Mouse (Mus musculus) embryonic facial prominence, embryonic 11.5 days (tissue): Measurements from ENCODE around the gene Olfr524. TPM values are rescaled to one million over a fixed set of nuclear protein-coding genes. Genes with fewer than 3 reads are reported as not detected.

Source experiments
- ATAC-seq: fragments of 200-750 bp; cut with Nextera tagmentation; replicated peaks from 2 replicates; pipeline ENCODE4 v1.8.0; 2017; ENCODE audit warnings: low read depth; ENCODE audit not compliant: insufficient number of reproducible peaks, low FRiP score, low TSS enrichment
- DNase-seq: peaks from one replicate; pipeline ENCODE4 v3.0.0-alpha.2; 2015; ENCODE audit warnings: low spot score
- H3K27ac ChIP-seq: fragments of 300-500 bp; sonication (generic); replicated peaks from 2 replicates; pipeline ENCODE4 v1.5.1; 2014; ENCODE audit warnings: mild to moderate bottlenecking, low read depth, low read length, control low read depth
- H3K27me3 ChIP-seq: fragments of 300-500 bp; sonication (generic); 2 replicates; pipeline ENCODE4 v1.6.1; 2014; ENCODE audit warnings: mild to moderate bottlenecking, low read length, moderate library complexity, mixed read lengths; ENCODE audit not compliant: control insufficient read depth, insufficient read depth
- H3K36me3 ChIP-seq: fragments of 300-500 bp; sonication (generic); replicated peaks from 2 replicates; pipeline ENCODE4 v1.6.1; 2014; ENCODE audit warnings: low read depth, mild to moderate bottlenecking, low read length, moderate library complexity, mixed read lengths; ENCODE audit not compliant: control insufficient read depth, insufficient read depth
- H3K4me1 ChIP-seq: fragments of 300-500 bp; sonication (generic); 2 replicates; pipeline ENCODE4 v1.6.1; 2014; ENCODE audit warnings: low read length, mixed read lengths; ENCODE audit not compliant: control insufficient read depth, insufficient read depth
- H3K4me2 ChIP-seq: fragments of 300-500 bp; sonication (generic); 2 replicates; pipeline ENCODE4 v1.6.1; 2014; ENCODE audit warnings: low read depth, mild to moderate bottlenecking, control low read depth, low read length, moderate library complexity
- H3K4me3 ChIP-seq: fragments of 300-500 bp; sonication (generic); 2 replicates; pipeline ENCODE4 v1.5.1; 2014; ENCODE audit warnings: low read depth, low read length, control low read depth
- H3K9ac ChIP-seq: fragments of 300-500 bp; sonication (generic); replicated peaks from 2 replicates; pipeline ENCODE4 v1.6.1; 2014; ENCODE audit warnings: mild to moderate bottlenecking, control low read depth, low read length
- H3K9me3 ChIP-seq: fragments of 300-500 bp; sonication (generic); replicated peaks from 2 replicates; pipeline ENCODE4 v1.6.1; 2016; ENCODE audit warnings: mild to moderate bottlenecking, low read length, inconsistent platforms, mixed read lengths; ENCODE audit not compliant: control insufficient read depth
- WGBS: fragments of 180-500 bp; shearing (Covaris S2); extraction: QIAGEN DNeasy Blood & Tissue Kit; methylation state at CpG from one replicate; pipeline ENCODE4 v1.1.7; 2014; 5-methylcytosine and 5-hydroxymethylcytosine counted together
- polyA plus RNA-seq: library from polyadenylated mRNA; unstranded; fragments of >200 nt; fragmentation: Nextera tagmentation; extraction: Ambion mirVana; gene quantifications from 2 replicates; pipeline ENCODE4 v1.2.1, GENCODE M21; 2014

Olfr524 gene
- polyA plus RNA-seq, 1 experiment from 2014 or later, result not detected

DNA sequence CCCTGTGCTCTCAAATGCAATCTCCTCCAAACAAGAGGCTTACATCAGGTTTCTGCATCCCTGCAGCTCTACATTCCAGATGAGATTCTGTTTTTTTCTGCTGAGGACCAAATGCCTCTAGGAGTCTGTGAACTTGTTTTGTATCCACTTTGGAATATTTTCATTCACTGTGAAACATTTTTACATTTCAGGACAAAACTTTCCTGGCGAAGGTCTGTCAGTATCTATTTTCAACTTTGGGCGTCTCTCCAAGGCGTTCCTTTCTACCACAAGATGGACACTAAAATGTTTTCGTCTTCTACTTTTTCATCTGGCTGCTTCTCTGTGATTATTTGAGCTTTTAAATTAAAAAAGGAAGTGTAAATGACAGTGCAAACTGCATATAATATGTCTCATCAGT, 11.7 kb downstream of the Olfr524 start:
- Histone ChIP-seq H3K4me1 (no peaks in the 10 kb centered on the region), H3K4me3 (no peak overlapping the region), H3K27me3 (no peaks in the 10 kb centered on the region), H3K4me2 (no peak overlapping the region), H3K27ac (no peak overlapping the region), H3K9me3 (no peaks in the 10 kb centered on the region), H3K9ac (no peak overlapping the region), H3K36me3 (no peaks in the 10 kb centered on the region)
- ATAC-seq (no peak), DNase-seq (no peak)
- WGBS, result 80% methylated on average over 4 of the region's 4 CpGs

- H3K27me3 ChIP-seq, result no peaks in the 10 kb centered on the region
- H3K4me1 ChIP-seq, result no peaks in the 10 kb centered on the region
- 89% methylated on average over 2 of the region's 2 CpGs for WGBS
- H3K9ac ChIP-seq, result no peak overlapping the region
- H3K4me2 ChIP-seq, result no peak overlapping the region
- no peak overlapping the region for H3K4me3 ChIP-seq
- no peaks in the 10 kb centered on the region for H3K36me3 ChIP-seq
- DNase-seq (no peak), ATAC-seq (no peak)
- H3K9me3 ChIP-seq, result no peaks in the 10 kb centered on the region
- H3K27ac ChIP-seq, result no peak overlapping the region
Measured at GRCm38 (mm10) chr7:140192851-140193250, 12.9 kb downstream of the Olfr524 start.

GRCm38 (mm10) chr7:140192445-140192844, 13.3 kb downstream of the Olfr524 start:
- WGBS, result 59% methylated on average over 2 of the region's 2 CpGs
- Histone ChIP-seq H3K36me3 (no peaks in the 10 kb centered on the region), H3K27me3 (no peaks in the 10 kb centered on the region), H3K9me3 (no peaks in the 10 kb centered on the region), H3K9ac (no peak overlapping the region), H3K4me3 (no peak overlapping the region), H3K4me2 (no peak overlapping the region), H3K27ac (no peak overlapping the region), H3K4me1 (no peaks in the 10 kb centered on the region)
- no peak for ATAC-seq
- no peak for DNase-seq

GRCm38 (mm10) chr7:140190435-140190834, 15.3 kb downstream of the Olfr524 start:
- Histone ChIP-seq H3K27ac (no peak overlapping the region), H3K9me3 (no peaks in the 10 kb centered on the region), H3K4me3 (no peak overlapping the region), H3K4me1 (no peaks in the 10 kb centered on the region), H3K9ac (no peak overlapping the region), H3K27me3 (no peaks in the 10 kb centered on the region), H3K36me3 (no peaks in the 10 kb centered on the region), H3K4me2 (no peak overlapping the region)
- ATAC-seq, result no peak
- no peak for DNase-seq
- 86% methylated on average over 1 of the region's 1 CpGs for WGBS

DNA sequence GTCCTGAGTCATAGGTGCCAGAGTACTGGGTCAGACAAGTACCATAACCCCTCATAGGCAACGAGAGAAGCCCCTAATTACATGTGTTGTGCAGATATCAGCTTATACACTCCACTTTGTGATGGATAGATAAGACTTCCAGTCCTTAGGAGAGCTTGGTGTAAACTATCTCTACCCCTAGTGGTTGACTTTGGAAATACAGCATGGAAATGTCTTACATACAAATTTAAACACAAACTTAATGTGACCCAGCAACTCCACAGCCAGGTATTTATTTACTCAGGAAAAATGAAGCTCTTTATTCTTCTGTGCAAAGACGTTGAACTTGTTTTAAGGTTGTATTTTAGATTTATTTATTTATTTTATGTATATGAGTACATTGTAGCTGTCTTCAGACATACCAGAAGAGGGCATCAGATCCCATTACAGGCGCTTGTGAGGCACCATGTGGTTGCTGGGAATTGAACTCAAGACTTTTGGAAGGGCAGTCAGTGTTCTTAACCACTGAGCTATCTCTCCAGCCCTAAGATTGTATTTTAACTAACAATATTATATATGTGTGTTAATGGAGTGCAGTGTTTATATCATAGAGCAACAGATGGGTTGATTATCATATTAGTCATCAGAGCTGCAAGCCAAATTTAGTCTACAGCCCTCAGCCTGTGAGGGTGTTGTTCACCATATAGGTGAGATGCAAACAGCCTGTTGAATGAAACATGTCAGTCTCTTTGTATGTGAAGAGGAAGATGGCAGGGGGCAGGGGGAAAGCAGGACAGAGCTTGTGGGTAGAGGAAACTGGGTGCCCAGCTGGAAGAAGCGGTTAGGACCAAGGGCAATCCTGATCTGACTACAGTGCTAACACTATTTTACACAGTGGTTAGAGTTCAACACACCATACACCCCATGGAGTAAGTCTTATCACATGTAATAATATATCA, 17.1 kb downstream of the Olfr524 start:
- H3K4me2 ChIP-seq, result no peak overlapping the region
- no peak overlapping the region for H3K4me3 ChIP-seq
- no peaks in the 10 kb centered on the region for H3K36me3 ChIP-seq
- H3K27ac ChIP-seq, result no peak overlapping the region
- H3K9ac ChIP-seq, result no peak overlapping the region
- H3K9me3 ChIP-seq, result no peaks in the 10 kb centered on the region
- DNase-seq (peak; percentile 66), ATAC-seq (no peak)
- no peaks in the 10 kb centered on the region for H3K4me1 ChIP-seq
- H3K27me3 ChIP-seq, result no peaks in the 10 kb centered on the region
- 58% methylated on average over 4 of the region's 4 CpGs for WGBS

DNA sequence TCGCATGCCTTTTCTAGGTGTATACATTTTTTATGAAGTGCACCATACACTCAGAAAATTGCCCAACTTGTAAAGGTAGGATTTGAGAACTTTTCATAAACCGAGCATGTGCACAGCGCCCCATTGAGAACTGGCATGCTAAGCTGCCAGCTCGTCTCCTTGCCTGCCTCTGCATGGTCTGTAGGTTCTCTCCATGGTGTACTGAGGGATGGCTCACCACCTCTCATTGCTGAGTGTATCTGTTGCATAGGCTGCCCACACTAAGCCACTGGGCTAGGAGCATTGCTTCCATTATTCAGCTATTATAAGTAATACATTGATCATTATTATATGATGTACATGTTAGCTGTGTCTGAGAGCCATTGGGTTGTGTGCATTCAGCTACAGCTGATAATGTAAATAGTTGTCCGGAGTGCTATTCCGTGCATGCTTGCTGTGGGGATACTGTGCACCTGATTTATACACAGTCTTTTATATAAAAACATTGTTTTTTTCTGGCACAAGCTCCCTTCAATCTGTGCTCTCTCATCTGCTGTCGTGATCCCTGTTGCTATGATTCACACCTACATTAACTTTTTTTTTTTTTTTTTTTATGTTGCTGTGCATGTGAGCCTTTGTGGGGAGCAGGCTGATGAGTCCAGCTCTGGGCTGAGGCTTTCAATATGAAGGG, 17.9 kb downstream of the Olfr524 start:
- no peak overlapping the region for H3K9ac ChIP-seq
- ATAC-seq (no peak), DNase-seq (no peak)
- no peak overlapping the region for H3K4me3 ChIP-seq
- no peaks in the 10 kb centered on the region for H3K36me3 ChIP-seq
- WGBS, result 82% methylated on average over 7 of the region's 7 CpGs
- no peaks in the 10 kb centered on the region for H3K27me3 ChIP-seq
- no peaks in the 10 kb centered on the region for H3K4me1 ChIP-seq
- H3K4me2 ChIP-seq, result no peak overlapping the region
- H3K27ac ChIP-seq, result no peak overlapping the region
- no peaks in the 10 kb centered on the region for H3K9me3 ChIP-seq

- H3K4me2 ChIP-seq, result no peak overlapping the region
- H3K27ac ChIP-seq, result no peak overlapping the region
- H3K9me3 ChIP-seq, result no peaks in the 10 kb centered on the region
- H3K9ac ChIP-seq, result no peak overlapping the region
- ATAC-seq (no peak), DNase-seq (no peak)
- no peak overlapping the region for H3K4me3 ChIP-seq
- WGBS, result 61% methylated on average over 18 of the region's 18 CpGs
- no peaks in the 10 kb centered on the region for H3K36me3 ChIP-seq
- no peaks in the 10 kb centered on the region for H3K4me1 ChIP-seq
- no peaks in the 10 kb centered on the region for H3K27me3 ChIP-seq
Measured at GRCm38 (mm10) chr7:140186646-140187620, 18.8 kb downstream of the Olfr524 start.
